Mouse (Mus musculus): ENCODE measurements at regions not wholly inside any gene's neighbourhood (a gene's known extent, or its start where the extent isn't known, plus 50 kb on each side); places are given as distances from the start of the nearest gene placed in this dataset.

GRCm38 (mm10) chrX:33416321-33416720 is 103.1 kb downstream of the Btbd35f12 start:
- DNase-seq = peak; percentile 25 to 41
